Mouse (Mus musculus) heart, embryonic 13.5 days (tissue): ENCODE measurements at regions not wholly inside any gene's neighbourhood (a gene's known extent, or its start where the extent isn't known, plus 50 kb on each side); places are given as distances from the start of the nearest gene placed in this dataset.

Experiments used
- ATAC-seq: fragments of 200-750 bp; cut with Nextera tagmentation; 2 replicates; pipeline ENCODE4 v1.8.0; 2017; ENCODE audit warnings: moderate TSS enrichment; ENCODE audit not compliant: insufficient number of reproducible peaks, low FRiP score, low TSS enrichment; ENCODE audit errors: extremely low read depth
- H3K27ac ChIP-seq: fragments of 300-500 bp; sonication (generic); replicated peaks from 2 replicates; pipeline ENCODE4 v1.5.1; 2015; ENCODE audit warnings: moderate library complexity, mild to moderate bottlenecking, inconsistent platforms
- H3K27me3 ChIP-seq: fragments of 300-500 bp; sonication (generic); replicated peaks from 2 replicates; pipeline ENCODE4 v1.6.1; 2015; ENCODE audit warnings: mild to moderate bottlenecking, inconsistent platforms
- H3K36me3 ChIP-seq: fragments of 300-500 bp; sonication (generic); 2 replicates; pipeline ENCODE4 v1.6.1; 2015; ENCODE audit warnings: mild to moderate bottlenecking, inconsistent platforms
- H3K4me1 ChIP-seq: fragments of 300-500 bp; sonication (generic); 2 replicates; pipeline ENCODE4 v1.6.1; 2015; ENCODE audit warnings: inconsistent platforms
- H3K4me2 ChIP-seq: fragments of 300-500 bp; sonication (generic); 2 replicates; pipeline ENCODE4 v1.6.1; 2015; ENCODE audit warnings: inconsistent platforms, mild to moderate bottlenecking, moderate library complexity
- H3K4me3 ChIP-seq: fragments of 300-500 bp; sonication (generic); 2 replicates; pipeline ENCODE4 v1.5.1; 2015; ENCODE audit warnings: moderate library complexity, mild to moderate bottlenecking, inconsistent platforms
- H3K9ac ChIP-seq: fragments of 300-500 bp; sonication (generic); 2 replicates; pipeline ENCODE4 v1.6.1; 2015; ENCODE audit warnings: inconsistent platforms, mild to moderate bottlenecking, moderate library complexity
- H3K9me3 ChIP-seq: fragments of 300-500 bp; sonication (generic); 2 replicates; pipeline ENCODE4 v1.6.1; 2016; ENCODE audit warnings: inconsistent platforms
- WGBS: fragments of 180-500 bp; shearing (Covaris S2); methylation state at CpG from one replicate; pipeline ENCODE4 v1.1.7; 2015; ENCODE audit warnings: mixed read lengths; 5-methylcytosine and 5-hydroxymethylcytosine counted together

GRCm38 (mm10) chr9:51379589-51379988 is 50.9 kb upstream of the 1810046K07Rik start:
- 28% methylated on average over 6 of the region's 6 CpGs for WGBS
- H3K9me3 ChIP-seq = no peaks in the 10 kb centered on the region
- no peak overlapping the region for H3K4me2 ChIP-seq
- H3K27ac ChIP-seq = no peak overlapping the region
- no peaks in the 10 kb centered on the region for H3K27me3 ChIP-seq
- ATAC-seq = no peak
- H3K36me3 ChIP-seq = no peaks in the 10 kb centered on the region
- no peak overlapping the region for H3K4me3 ChIP-seq
- peaks cover 9% of the 10 kb centered on the region for H3K4me1 ChIP-seq
- no peak overlapping the region for H3K9ac ChIP-seq

GRCm38 (mm10) chr9:51393921-51394320 is 65.2 kb upstream of the 1810046K07Rik start:
- 88% methylated on average over 2 of the region's 2 CpGs for WGBS

DNA sequence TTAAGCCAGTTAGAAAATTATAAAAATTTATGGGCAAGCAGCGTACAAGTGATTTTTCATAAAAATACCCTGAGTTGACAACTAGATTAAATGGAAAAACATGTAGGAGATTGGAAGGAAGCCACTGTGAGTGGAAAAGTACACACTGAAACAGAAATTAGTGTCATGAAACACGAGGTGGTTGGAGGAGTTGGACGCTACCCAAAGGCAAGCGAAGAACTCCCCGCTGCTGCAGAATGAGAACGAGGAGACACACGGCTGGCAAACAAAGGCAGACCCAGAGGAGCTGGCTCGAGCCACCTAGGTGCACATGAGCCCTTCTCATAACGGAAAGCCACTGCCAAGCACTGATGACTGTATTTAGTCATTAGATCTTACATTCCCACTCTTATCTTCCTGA is 65.7 kb upstream of the 1810046K07Rik start:
- Histone ChIP-seq H3K36me3 (no peaks in the 10 kb centered on the region), H3K27ac (no peak overlapping the region), H3K4me1 (peaks cover 20% of the 10 kb centered on the region), H3K9ac (no peak overlapping the region), H3K27me3 (no peaks in the 10 kb centered on the region), H3K4me2 (no peak overlapping the region), H3K9me3 (no peaks in the 10 kb centered on the region), H3K4me3 (no peak overlapping the region)
- ATAC-seq = no peak
- WGBS = 62% methylated on average over 9 of the region's 9 CpGs

More at GRCm38 (mm10) chr9:51393921-51394320, 65.2 kb upstream of the 1810046K07Rik start:
- no peak overlapping the region for H3K9ac ChIP-seq
- no peaks in the 10 kb centered on the region for H3K9me3 ChIP-seq
- H3K27me3 ChIP-seq = no peaks in the 10 kb centered on the region
- H3K4me3 ChIP-seq = no peak overlapping the region
- ATAC-seq = no peak
- H3K4me1 ChIP-seq = peaks cover 20% of the 10 kb centered on the region
- no peaks in the 10 kb centered on the region for H3K36me3 ChIP-seq
- H3K27ac ChIP-seq = no peak overlapping the region
- H3K4me2 ChIP-seq = no peak overlapping the region

DNA sequence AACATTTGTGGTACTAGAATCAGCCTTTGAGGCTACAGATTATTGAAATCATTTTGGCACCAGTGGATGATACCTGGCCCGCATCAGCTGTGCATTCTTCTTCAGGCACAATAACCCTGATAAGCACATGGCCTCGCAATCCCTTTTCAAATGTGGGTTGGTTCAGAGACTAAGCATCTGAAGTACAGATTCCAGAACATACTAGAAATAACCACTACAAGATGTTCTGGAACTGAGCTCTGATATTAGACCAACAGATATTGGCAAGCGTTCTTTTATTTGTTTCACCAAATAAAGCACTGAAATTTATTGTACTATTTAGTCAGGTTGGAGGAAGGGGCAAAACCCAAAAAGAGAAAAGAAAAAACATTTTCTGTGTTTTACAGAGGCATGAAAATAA is 68.1 kb upstream of the 1810046K07Rik start:
- 71% methylated on average over 3 of the region's 3 CpGs for WGBS
- ATAC-seq = no peak
- Histone ChIP-seq H3K4me3 (no peak overlapping the region), H3K4me1 (peaks cover 7% of the 10 kb centered on the region; the same call in 1 of the 2 replicates), H3K27me3 (no peaks in the 10 kb centered on the region), H3K9me3 (no peaks in the 10 kb centered on the region), H3K9ac (no peak overlapping the region), H3K27ac (no peak overlapping the region), H3K36me3 (no peaks in the 10 kb centered on the region), H3K4me2 (no peak overlapping the region)

DNA sequence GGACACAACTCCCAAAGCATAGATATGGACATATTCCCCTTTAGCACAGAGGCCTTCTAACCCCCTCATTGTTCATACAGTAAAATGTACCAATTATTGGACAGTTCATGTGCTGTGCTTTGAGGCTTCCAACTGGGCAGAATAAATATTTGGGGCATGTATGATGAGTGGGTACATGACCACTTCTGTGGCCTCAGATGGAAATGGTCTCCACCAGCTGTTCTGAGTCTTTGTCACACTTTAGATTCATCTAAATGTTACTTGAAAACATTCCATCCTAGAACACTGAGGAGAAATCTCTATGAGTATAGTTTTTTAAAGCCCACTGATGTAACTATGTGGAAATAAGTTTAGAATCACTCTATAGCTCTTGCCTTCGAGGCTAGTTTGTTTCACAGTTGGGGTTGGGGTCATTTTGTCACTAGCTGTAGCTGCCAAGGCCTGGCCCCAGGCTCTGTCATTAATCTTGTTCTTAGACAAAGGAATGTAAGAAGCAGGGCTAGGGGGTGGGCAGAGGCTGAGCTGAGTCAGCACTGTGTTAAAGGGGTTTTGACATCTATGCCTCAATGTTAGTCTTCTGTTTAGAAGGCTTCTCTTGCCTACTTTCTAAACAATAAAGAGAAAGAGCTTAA is 69.0 kb upstream of the 1810046K07Rik start:
- Histone ChIP-seq H3K36me3 (no peaks in the 10 kb centered on the region), H3K4me2 (no peak overlapping the region), H3K4me1 (peaks cover 7% of the 10 kb centered on the region; the same call in 1 of the 2 replicates), H3K9ac (no peak overlapping the region), H3K4me3 (no peak overlapping the region), H3K27ac (no peak overlapping the region), H3K27me3 (no peaks in the 10 kb centered on the region), H3K9me3 (no peaks in the 10 kb centered on the region)
- no peak for ATAC-seq
- WGBS = 20% methylated on average over 1 of the region's 1 CpGs

GRCm38 (mm10) chr9:51398886-51399285 is 70.2 kb upstream of the 1810046K07Rik start:
- Histone ChIP-seq H3K27ac (no peak overlapping the region), H3K9ac (no peak overlapping the region), H3K4me1 (peaks cover 7% of the 10 kb centered on the region; the same call in 1 of the 2 replicates), H3K27me3 (no peaks in the 10 kb centered on the region), H3K4me2 (no peak overlapping the region), H3K36me3 (no peaks in the 10 kb centered on the region), H3K9me3 (no peaks in the 10 kb centered on the region), H3K4me3 (no peak overlapping the region)
- no peak for ATAC-seq
- WGBS = 86% methylated on average over 4 of the region's 4 CpGs

DNA sequence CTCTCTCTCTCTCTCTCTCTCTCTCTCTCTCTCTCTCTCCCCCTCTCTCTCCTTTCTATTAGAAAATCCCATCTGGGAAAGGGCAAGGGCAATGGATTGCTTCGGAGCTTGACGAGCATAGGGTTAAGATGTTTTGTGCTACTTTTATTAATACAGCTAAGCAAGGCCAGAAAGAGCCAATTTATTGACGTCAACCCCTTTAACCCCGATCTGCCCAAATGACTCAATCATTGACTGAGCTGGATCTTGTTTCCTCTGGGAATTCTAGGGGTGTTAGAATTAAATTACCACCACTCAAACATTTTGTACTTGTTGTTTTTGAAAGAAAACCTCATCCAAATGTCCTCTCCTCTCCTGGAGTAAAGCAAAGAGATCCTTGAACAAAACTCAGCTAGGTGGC is 70.6 kb upstream of the 1810046K07Rik start:
- ATAC-seq = no peak
- H3K4me2 ChIP-seq = no peak overlapping the region
- H3K27me3 ChIP-seq = no peaks in the 10 kb centered on the region
- H3K36me3 ChIP-seq = no peaks in the 10 kb centered on the region
- 70% methylated on average over 4 of the region's 4 CpGs for WGBS
- peaks cover 7% of the 10 kb centered on the region; the same call in 1 of the 2 replicates for H3K4me1 ChIP-seq
- no peak overlapping the region for H3K4me3 ChIP-seq
- no peak overlapping the region for H3K27ac ChIP-seq
- no peak overlapping the region for H3K9ac ChIP-seq
- no peaks in the 10 kb centered on the region for H3K9me3 ChIP-seq

DNA sequence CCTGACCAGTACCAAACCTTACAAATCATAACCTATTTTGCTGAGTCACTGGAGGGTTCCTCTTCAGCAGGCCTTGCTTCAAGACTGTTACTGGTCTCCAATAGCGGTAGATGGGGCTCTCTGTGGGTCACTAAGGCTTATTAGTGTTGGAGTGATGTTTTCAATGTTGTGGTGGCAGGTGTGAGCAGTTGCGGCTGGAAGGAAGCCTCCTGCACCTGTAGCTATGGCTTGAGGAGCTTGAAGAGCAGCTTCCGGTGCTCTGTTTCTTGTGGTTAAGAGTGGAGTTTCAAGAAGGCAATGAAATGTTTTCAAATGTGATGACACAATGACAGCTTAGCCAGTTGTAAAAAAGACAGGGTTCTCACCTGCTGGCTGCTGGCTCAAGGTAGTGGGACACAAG is 73.1 kb upstream of the 1810046K07Rik start:
- no peak overlapping the region for H3K4me3 ChIP-seq
- ATAC-seq = no peak
- H3K27me3 ChIP-seq = no peaks in the 10 kb centered on the region
- H3K4me1 ChIP-seq = peaks cover 7% of the 10 kb centered on the region; the same call in 1 of the 2 replicates
- 85% methylated on average over 3 of the region's 3 CpGs for WGBS
- H3K9me3 ChIP-seq = no peaks in the 10 kb centered on the region
- H3K27ac ChIP-seq = no peak overlapping the region
- no peak overlapping the region for H3K4me2 ChIP-seq
- no peaks in the 10 kb centered on the region for H3K36me3 ChIP-seq
- no peak overlapping the region for H3K9ac ChIP-seq

GRCm38 (mm10) chr9:51407978-51408377 is 79.3 kb upstream of the 1810046K07Rik start:
- no peaks in the 10 kb centered on the region for H3K27me3 ChIP-seq
- H3K27ac ChIP-seq = no peak overlapping the region
- H3K4me3 ChIP-seq = no peak overlapping the region
- H3K9me3 ChIP-seq = no peaks in the 10 kb centered on the region
- no peak overlapping the region for H3K4me2 ChIP-seq
- no peaks in the 10 kb centered on the region for H3K36me3 ChIP-seq
- H3K9ac ChIP-seq = no peak overlapping the region
- ATAC-seq = no peak
- WGBS = 59% methylated on average over 1 of the region's 1 CpGs
- no peaks in the 10 kb centered on the region for H3K4me1 ChIP-seq

DNA sequence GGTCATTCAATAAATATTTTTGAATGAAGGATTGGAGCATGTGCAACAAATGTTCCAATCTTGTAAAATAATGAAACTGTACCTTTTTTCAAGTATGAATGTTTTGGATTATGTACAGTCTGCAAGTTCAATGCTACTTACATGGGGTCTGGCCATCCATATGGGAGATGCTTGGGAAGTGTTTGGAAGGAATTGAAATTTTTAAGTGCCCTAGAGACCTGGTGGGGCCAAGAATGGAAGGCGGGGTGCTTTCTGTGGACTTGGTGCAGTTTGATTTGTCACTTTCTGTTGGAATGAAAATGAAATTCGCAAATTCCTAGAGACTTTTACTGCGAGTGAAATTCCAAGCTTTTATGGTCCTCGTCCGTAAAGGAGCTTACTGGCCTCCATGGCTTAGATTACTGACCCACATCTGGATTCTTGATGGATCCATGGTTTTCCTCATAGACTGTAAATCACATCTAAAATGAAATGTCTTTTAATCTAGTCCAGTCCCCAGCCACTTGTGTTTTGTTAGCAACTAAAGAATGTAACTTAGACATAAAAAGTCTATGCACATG is 90.3 kb upstream of the 1810046K07Rik start:
- Histone ChIP-seq H3K9ac (no peak overlapping the region), H3K27ac (no peak overlapping the region), H3K4me1 (0 out of 2 replicates have a peak, but pooled peaks cover 4% of the 10 kb centered on the region), H3K9me3 (no peaks in the 10 kb centered on the region), H3K4me3 (no peak overlapping the region), H3K36me3 (no peaks in the 10 kb centered on the region), H3K4me2 (no peak overlapping the region), H3K27me3 (no peaks in the 10 kb centered on the region)
- ATAC-seq = no peak
- 79% methylated on average over 5 of the region's 5 CpGs for WGBS

DNA sequence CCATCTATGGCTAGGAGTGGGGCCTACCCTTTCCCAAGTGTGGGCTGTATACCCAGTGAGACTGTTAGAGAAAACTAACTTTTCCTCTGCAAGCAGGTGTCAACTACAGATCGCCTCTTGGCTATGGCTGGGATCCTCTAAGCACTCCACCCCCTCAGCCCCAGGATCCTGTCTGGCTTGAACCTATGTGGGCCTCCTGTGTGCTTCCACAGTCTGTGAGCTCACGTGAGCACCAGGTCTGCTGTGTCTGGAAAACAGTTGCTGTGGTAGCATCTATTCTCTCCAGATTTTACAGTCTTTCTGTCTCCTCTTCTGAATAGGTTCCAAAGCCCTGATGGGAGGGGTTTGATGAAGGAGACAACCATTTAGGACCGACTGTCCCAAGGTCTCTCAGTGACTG is 93.8 kb upstream of the 1810046K07Rik start:
- no peak overlapping the region for H3K9ac ChIP-seq
- WGBS = 69% methylated on average over 3 of the region's 3 CpGs
- no peaks in the 10 kb centered on the region for H3K27me3 ChIP-seq
- H3K27ac ChIP-seq = no peak overlapping the region
- 0 out of 2 replicates have a peak, but pooled peaks cover 4% of the 10 kb centered on the region for H3K4me1 ChIP-seq
- no peaks in the 10 kb centered on the region for H3K9me3 ChIP-seq
- H3K4me3 ChIP-seq = no peak overlapping the region
- no peaks in the 10 kb centered on the region for H3K36me3 ChIP-seq
- ATAC-seq = no peak
- no peak overlapping the region for H3K4me2 ChIP-seq

- H3K27me3 ChIP-seq = no peaks in the 10 kb centered on the region
Measured at GRCm38 (mm10) chr9:51423341-51423740, 94.6 kb upstream of the 1810046K07Rik start.

More at GRCm38 (mm10) chr9:51423341-51423740, 94.6 kb upstream of the 1810046K07Rik start:
- 0 out of 2 replicates have a peak, but pooled peaks cover 4% of the 10 kb centered on the region for H3K4me1 ChIP-seq
- no peaks in the 10 kb centered on the region for H3K9me3 ChIP-seq
- no peak overlapping the region for H3K9ac ChIP-seq
- no peak overlapping the region for H3K27ac ChIP-seq
- no peak overlapping the region for H3K4me3 ChIP-seq
- no peak overlapping the region for H3K4me2 ChIP-seq
- H3K36me3 ChIP-seq = no peaks in the 10 kb centered on the region
- no peak for ATAC-seq
- WGBS = 74% methylated on average over 4 of the region's 4 CpGs
